Mouse (Mus musculus): ENCODE measurements at regions not wholly inside any gene's neighbourhood (a gene's known extent, or its start where the extent isn't known, plus 50 kb on each side); places are given as distances from the start of the nearest gene placed in this dataset.

GRCm38 (mm10) chr2:148184801-148185212 is 138.0 kb upstream of the Foxa2 start:
- no peak overlapping the region for H3K27ac ChIP-seq (ENCODE audit: low read depth, low read length)
- no peaks in the 10 kb centered on the region for H3K9me3 ChIP-seq (ENCODE audit: control insufficient read depth, low read length)
- DNase-seq (ENCODE audit: low spot score) (no peak), ATAC-seq (replicated peaks; ENCODE audit: low FRiP score) (no peak)
- no peak overlapping the region for H3K4me2 ChIP-seq
- H3K4me1 ChIP-seq (replicated peaks; ENCODE audit: control insufficient read depth, insufficient read depth, low read length): no peaks in the 10 kb centered on the region
- H3K4me3 ChIP-seq (ENCODE audit: low read depth, low read length): no peak overlapping the region
- no peaks in the 10 kb centered on the region for H3K27me3 ChIP-seq (replicated peaks; ENCODE audit: control insufficient read depth, insufficient read depth, low read length)
- H3K9ac ChIP-seq (ENCODE audit: low read depth, low read length): no peak overlapping the region
- no peaks in the 10 kb centered on the region for H3K36me3 ChIP-seq (ENCODE audit: control insufficient read depth, insufficient read depth, low read length)
- 55% methylated on average over 5 of the region's 5 CpGs for WGBS

- H3K27me3 ChIP-seq (replicated peaks; ENCODE audit: control insufficient read depth, insufficient read depth, low read length): no peaks in the 10 kb centered on the region
- DNase-seq (ENCODE audit: low spot score): no peak
These were observed 139.7 kb upstream of the Foxa2 start for GRCm38 (mm10) chr2:148186363-148186991.

GRCm38 (mm10) chr2:148188865-148189264 is 142.1 kb upstream of the Foxa2 start:
- DNase-seq (ENCODE audit: low spot score): no peak

More at GRCm38 (mm10) chr2:148186363-148186991, 139.7 kb upstream of the Foxa2 start:
- Histone ChIP-seq H3K4me1 (replicated peaks; ENCODE audit: control insufficient read depth, insufficient read depth, low read length) (no peaks in the 10 kb centered on the region), H3K9me3 (ENCODE audit: control insufficient read depth, low read length) (no peaks in the 10 kb centered on the region), H3K4me2 (no peak overlapping the region), H3K27ac (ENCODE audit: low read depth, low read length) (no peak overlapping the region), H3K9ac (ENCODE audit: low read depth, low read length) (no peak overlapping the region), H3K4me3 (ENCODE audit: low read depth, low read length) (no peak overlapping the region), H3K36me3 (ENCODE audit: control insufficient read depth, insufficient read depth, low read length) (no peaks in the 10 kb centered on the region)
- WGBS: 86% methylated on average over 7 of the region's 7 CpGs
- no peak for ATAC-seq (replicated peaks; ENCODE audit: low FRiP score)

GRCm38 (mm10) chr2:148189287-148189686 is 142.5 kb upstream of the Foxa2 start:
- H3K4me3 ChIP-seq (ENCODE audit: low read depth, low read length): no peak overlapping the region
- H3K36me3 ChIP-seq (ENCODE audit: control insufficient read depth, insufficient read depth, low read length): no peaks in the 10 kb centered on the region
- no peaks in the 10 kb centered on the region for H3K4me1 ChIP-seq (replicated peaks; ENCODE audit: control insufficient read depth, insufficient read depth, low read length)
- no peaks in the 10 kb centered on the region for H3K9me3 ChIP-seq (ENCODE audit: control insufficient read depth, low read length)
- H3K27ac ChIP-seq (ENCODE audit: low read depth, low read length): no peak overlapping the region
- no peaks in the 10 kb centered on the region for H3K27me3 ChIP-seq (replicated peaks; ENCODE audit: control insufficient read depth, insufficient read depth, low read length)
- ATAC-seq (replicated peaks; ENCODE audit: low FRiP score) (no peak), DNase-seq (ENCODE audit: low spot score) (no peak)
- H3K4me2 ChIP-seq: no peak overlapping the region
- no peak overlapping the region for H3K9ac ChIP-seq (ENCODE audit: low read depth, low read length)
- WGBS: 55% methylated on average over 5 of the region's 5 CpGs

More at GRCm38 (mm10) chr2:148188865-148189264, 142.1 kb upstream of the Foxa2 start:
- H3K4me3 ChIP-seq (ENCODE audit: low read depth, low read length): no peak overlapping the region
- no peak overlapping the region for H3K27ac ChIP-seq (ENCODE audit: low read depth, low read length)
- H3K4me1 ChIP-seq (replicated peaks; ENCODE audit: control insufficient read depth, insufficient read depth, low read length): no peaks in the 10 kb centered on the region
- H3K9me3 ChIP-seq (ENCODE audit: control insufficient read depth, low read length): no peaks in the 10 kb centered on the region
- ATAC-seq (replicated peaks; ENCODE audit: low FRiP score): no peak
- H3K9ac ChIP-seq (ENCODE audit: low read depth, low read length): no peak overlapping the region
- WGBS: 65% methylated on average over 2 of the region's 2 CpGs
- H3K36me3 ChIP-seq (ENCODE audit: control insufficient read depth, insufficient read depth, low read length): no peaks in the 10 kb centered on the region
- no peaks in the 10 kb centered on the region for H3K27me3 ChIP-seq (replicated peaks; ENCODE audit: control insufficient read depth, insufficient read depth, low read length)
- no peak overlapping the region for H3K4me2 ChIP-seq

- no peak for DNase-seq (ENCODE audit: low spot score)
- WGBS: 55% methylated on average over 4 of the region's 4 CpGs
- no peaks in the 10 kb centered on the region for H3K36me3 ChIP-seq (ENCODE audit: control insufficient read depth, insufficient read depth, low read length)
These were observed 146.2 kb upstream of the Foxa2 start for GRCm38 (mm10) chr2:148192946-148193345.

GRCm38 (mm10) chr2:148197375-148198015 is 150.7 kb upstream of the Foxa2 start:
- Histone ChIP-seq H3K4me1 (replicated peaks; ENCODE audit: control insufficient read depth, insufficient read depth, low read length) (no peaks in the 10 kb centered on the region), H3K4me3 (ENCODE audit: low read depth, low read length) (no peak overlapping the region), H3K27ac (ENCODE audit: low read depth, low read length) (no peak overlapping the region), H3K9ac (ENCODE audit: low read depth, low read length) (no peak overlapping the region), H3K27me3 (replicated peaks; ENCODE audit: control insufficient read depth, insufficient read depth, low read length) (no peaks in the 10 kb centered on the region), H3K36me3 (ENCODE audit: control insufficient read depth, insufficient read depth, low read length) (no peaks in the 10 kb centered on the region), H3K4me2 (no peak overlapping the region), H3K9me3 (ENCODE audit: control insufficient read depth, low read length) (no peaks in the 10 kb centered on the region)
- DNase-seq (ENCODE audit: low spot score) (no peak), ATAC-seq (replicated peaks; ENCODE audit: low FRiP score) (no peak)
- WGBS: 72% methylated on average over 7 of the region's 7 CpGs

More at GRCm38 (mm10) chr2:148192946-148193345, 146.2 kb upstream of the Foxa2 start:
- Histone ChIP-seq H3K9me3 (ENCODE audit: control insufficient read depth, low read length) (no peaks in the 10 kb centered on the region), H3K9ac (ENCODE audit: low read depth, low read length) (no peak overlapping the region), H3K4me2 (no peak overlapping the region), H3K27ac (ENCODE audit: low read depth, low read length) (no peak overlapping the region), H3K4me1 (replicated peaks; ENCODE audit: control insufficient read depth, insufficient read depth, low read length) (no peaks in the 10 kb centered on the region), H3K27me3 (replicated peaks; ENCODE audit: control insufficient read depth, insufficient read depth, low read length) (no peaks in the 10 kb centered on the region), H3K4me3 (ENCODE audit: low read depth, low read length) (no peak overlapping the region)
- no peak for ATAC-seq (replicated peaks; ENCODE audit: low FRiP score)

GRCm38 (mm10) chr2:148206633-148207032 is 159.9 kb upstream of the Foxa2 start:
- Histone ChIP-seq H3K27ac (ENCODE audit: low read depth, low read length) (no peak overlapping the region), H3K27me3 (replicated peaks; ENCODE audit: control insufficient read depth, insufficient read depth, low read length) (no peaks in the 10 kb centered on the region), H3K4me1 (replicated peaks; ENCODE audit: control insufficient read depth, insufficient read depth, low read length) (no peaks in the 10 kb centered on the region), H3K4me2 (no peak overlapping the region), H3K9me3 (ENCODE audit: control insufficient read depth, low read length) (no peaks in the 10 kb centered on the region), H3K9ac (ENCODE audit: low read depth, low read length) (no peak overlapping the region), H3K4me3 (ENCODE audit: low read depth, low read length) (no peak overlapping the region), H3K36me3 (ENCODE audit: control insufficient read depth, insufficient read depth, low read length) (no peaks in the 10 kb centered on the region)
- ATAC-seq (replicated peaks; ENCODE audit: low FRiP score) (no peak), DNase-seq (ENCODE audit: low spot score) (no peak)
- 33% methylated on average over 1 of the region's 1 CpGs for WGBS

- WGBS: 75% methylated on average over 2 of the region's 2 CpGs
- no peak for DNase-seq (ENCODE audit: low spot score)
- H3K27me3 ChIP-seq (replicated peaks; ENCODE audit: control insufficient read depth, insufficient read depth, low read length): no peaks in the 10 kb centered on the region
These were observed 164.0 kb upstream of the Foxa2 start for GRCm38 (mm10) chr2:148210813-148211212.

GRCm38 (mm10) chr2:148217136-148217535 is 170.4 kb upstream of the Foxa2 start:
- whole genome bisulfite sequencing: 73% methylated on average over 4 of the region's 4 CpGs
- no peak overlapping the region for H3K27ac ChIP-seq (ENCODE audit: low read depth, low read length)
- no peak for DNase-seq (ENCODE audit: low spot score)

More at GRCm38 (mm10) chr2:148210813-148211212, 164.0 kb upstream of the Foxa2 start:
- Histone ChIP-seq H3K4me1 (replicated peaks; ENCODE audit: control insufficient read depth, insufficient read depth, low read length) (no peaks in the 10 kb centered on the region), H3K4me2 (no peak overlapping the region), H3K9me3 (ENCODE audit: control insufficient read depth, low read length) (no peaks in the 10 kb centered on the region), H3K9ac (ENCODE audit: low read depth, low read length) (no peak overlapping the region), H3K27ac (ENCODE audit: low read depth, low read length) (no peak overlapping the region), H3K36me3 (ENCODE audit: control insufficient read depth, insufficient read depth, low read length) (no peaks in the 10 kb centered on the region), H3K4me3 (ENCODE audit: low read depth, low read length) (no peak overlapping the region)
- no peak for ATAC-seq (replicated peaks; ENCODE audit: low FRiP score)

More at GRCm38 (mm10) chr2:148217136-148217535, 170.4 kb upstream of the Foxa2 start:
- ATAC-seq (replicated peaks; ENCODE audit: low FRiP score): no peak
- Histone ChIP-seq H3K9ac (ENCODE audit: low read depth, low read length) (no peak overlapping the region), H3K27me3 (replicated peaks; ENCODE audit: control insufficient read depth, insufficient read depth, low read length) (no peaks in the 10 kb centered on the region), H3K9me3 (ENCODE audit: control insufficient read depth, low read length) (no peaks in the 10 kb centered on the region), H3K4me2 (no peak overlapping the region), H3K4me1 (replicated peaks; ENCODE audit: control insufficient read depth, insufficient read depth, low read length) (no peaks in the 10 kb centered on the region), H3K4me3 (ENCODE audit: low read depth, low read length) (no peak overlapping the region), H3K36me3 (ENCODE audit: control insufficient read depth, insufficient read depth, low read length) (no peaks in the 10 kb centered on the region)

Data from liver, embryonic 11.5 days (tissue).